Comparison of ENCODE assay signal across 27 mouse cellular contexts in genomic region chr1:18170573-18170972, GRCm38 (mm10). TPM values are rescaled to one million over a fixed set of nuclear protein-coding genes. Genes with fewer than 3 reads are reported as not detected.
"Had no signal": no experiment of that assay in that cellular context is flagged by ENCODE, and none has a peak within 500 bp of the region (broad histone marks: within the 10 kb centered on the region; RNA-seq: fewer than 3 reads in every experiment).

No protein-coding gene starts in this region.

- H3K9me3 ChIP-seq: liver, embryonic 13.5 days; midbrain, embryonic 12.5 days; midbrain, embryonic 15.5 days had no signal

- ATAC-seq: midbrain, embryonic 15.5 days had no signal

- DNase-seq: kidney, adult 2 months; kidney, postnatal 10 days; kidney, postnatal 36 days; layer of hippocampus, postnatal 36 days; liver, embryonic 13.5 days; lung, adult 2 months; lung, postnatal 14 days; lung, postnatal 4 days; right cerebral cortex, adult 18-20 months; right cerebral cortex, postnatal 14 days; right cerebral cortex, postnatal 4 days; thymus, adult 18-20 months; thymus, postnatal 36 days had no signal

- H3K4me1 ChIP-seq: liver, embryonic 13.5 days; midbrain, embryonic 12.5 days; midbrain, embryonic 15.5 days had no signal

- H3K36me3 ChIP-seq: liver, embryonic 13.5 days; midbrain, embryonic 12.5 days; midbrain, embryonic 15.5 days had no signal

- H3K27me3 ChIP-seq: liver, embryonic 13.5 days; midbrain, embryonic 12.5 days; midbrain, embryonic 15.5 days had no signal

- H3K9ac ChIP-seq: liver, embryonic 13.5 days; midbrain, embryonic 12.5 days; midbrain, embryonic 15.5 days had no signal

- H3K27ac ChIP-seq: left cerebral cortex, adult 2 months; liver, embryonic 13.5 days; midbrain, embryonic 12.5 days; midbrain, embryonic 15.5 days; stomach, postnatal 0 days had no signal

- H3K4me2 ChIP-seq: liver, embryonic 13.5 days; midbrain, embryonic 12.5 days; midbrain, embryonic 15.5 days had no signal

- H3K4me3 ChIP-seq: left cerebral cortex, adult 2 months; liver, embryonic 13.5 days; midbrain, embryonic 12.5 days; midbrain, embryonic 15.5 days had no signal

RNA-seq across cellular contexts. Expression of gene Crisp4, which starts 24.9 kb away (rescaled TPM):
- polyA plus RNA-seq: kidney, adult 2 months; kidney, embryonic 14.5 days; limb, embryonic 11.5 days; limb, embryonic 14.5 days; liver, adult 2 months; liver, embryonic 13.5 days; liver, embryonic 16.5 days; lung, adult 2 months; lung, embryonic 16.5 days; midbrain, embryonic 12.5 days; midbrain, embryonic 15.5 days; neural tube, embryonic 11.5 days; neural tube, embryonic 14.5 days; stomach, embryonic 14.5 days; stomach, postnatal 0 days; urinary bladder, adult 2 months had no signal
